Mouse (Mus musculus) lung, adult 2 months (tissue): ENCODE data around the gene Bola3.

ENCODE experiments used
- CTCF ChIP-seq: fragments of 200-500 bp; IDR thresholded peaks from 2 replicates; pipeline ENCODE4 v1.5.1; 2011; ENCODE audit warnings: mild to moderate bottlenecking, low read length, control low read depth; ENCODE audit not compliant: insufficient read depth
- POLR2A ChIP-seq: fragments of 200-500 bp; IDR thresholded peaks from 2 replicates; pipeline ENCODE4 v1.6.1; 2011; ENCODE audit warnings: low read depth, mild to moderate bottlenecking, control low read depth, low read length, borderline replicate concordance; ENCODE audit errors: extremely low read depth

GRCm38 (mm10) chr6:83302264-83302663 lies 46.7 kb upstream of the Bola3 start:
- TF ChIP-seq CTCF (no peak), POLR2A (no peak)
